Mouse (Mus musculus) brown adipose tissue, adult 24 weeks (tissue): ENCODE measurements around the gene Anln. TPM values are rescaled to one million over a fixed set of nuclear protein-coding genes. Genes with fewer than 3 reads are reported as not detected.
"Not testable (repeated sequence)": the region's sequence is repeated elsewhere in the genome, so short reads cannot be mapped to it uniquely, and the experiment has no call there.

Source experiments
- H3K27ac ChIP-seq: fragments of 200-500 bp; replicated peaks from 2 replicates; pipeline ENCODE4 v1.5.1; 2012; ENCODE audit warnings: low read depth, mild to moderate bottlenecking, low read length
- H3K4me1 ChIP-seq: fragments of 200-500 bp; 2 replicates; pipeline ENCODE4 v1.6.1; 2012; ENCODE audit warnings: low read length, mixed read lengths; ENCODE audit not compliant: control insufficient read depth, insufficient read depth, insufficient read length
- H3K4me3 ChIP-seq: fragments of 200-500 bp; 2 replicates; pipeline ENCODE4 v1.5.1; 2012; ENCODE audit warnings: low read depth, mild to moderate bottlenecking, low read length, moderate library complexity; ENCODE audit not compliant: insufficient read depth
- polyA plus RNA-seq: library from polyadenylated mRNA; stranded (reverse); fragments of >200 nt; gene quantifications from 2 replicates; pipeline ENCODE4 v1.2.4, GENCODE M21; 2012; ENCODE audit not compliant: missing spikeins, insufficient read depth, insufficient read length

The Anln gene
- polyA plus RNA-seq, 1 experiment = 3.3 TPM

DNA sequence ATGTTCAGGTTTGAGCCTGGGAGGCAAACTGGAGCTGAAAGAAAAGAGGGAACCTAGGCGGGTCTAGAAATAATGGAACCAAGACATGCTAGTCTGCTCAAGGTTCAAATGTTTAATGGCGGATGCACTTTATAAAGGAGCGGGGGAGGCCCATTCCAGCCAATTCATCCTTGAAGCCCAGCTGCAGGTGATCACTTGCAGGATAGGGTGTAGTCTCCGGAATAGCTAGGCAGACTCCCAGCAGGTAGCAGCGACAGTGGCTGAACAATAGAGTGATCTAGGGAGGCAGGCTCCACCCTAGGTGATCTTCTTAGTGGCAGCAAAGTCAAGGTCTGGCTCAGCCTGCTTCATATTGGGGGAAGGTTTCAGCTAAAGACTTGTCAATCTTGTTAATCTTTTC is 72.9 kb downstream of the Anln start:
- H3K27ac ChIP-seq, H3K4me3 ChIP-seq, H3K4me1 ChIP-seq: not testable (repeated sequence)

DNA sequence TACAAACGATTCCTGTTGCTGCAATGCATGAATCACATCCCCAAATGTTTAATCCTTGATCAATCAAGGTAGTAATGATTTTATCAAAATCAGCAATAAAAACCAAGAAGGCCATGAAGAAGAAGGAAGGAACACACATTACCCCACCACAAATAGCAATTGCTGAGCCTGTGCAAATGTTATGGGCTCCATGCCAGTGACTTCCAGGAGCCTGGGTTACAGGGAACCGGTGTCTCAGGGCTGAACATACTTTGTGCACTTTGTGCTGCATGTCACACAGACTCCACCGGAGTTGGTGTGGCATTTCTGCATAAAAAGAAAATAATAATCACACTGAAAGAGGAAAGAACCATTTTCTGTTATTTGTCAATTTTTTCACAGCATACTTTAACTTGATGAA is 74.9 kb downstream of the Anln start:
- Histone ChIP-seq H3K4me1 (no peaks in the 10 kb centered on the region), H3K27ac (no peak overlapping the region), H3K4me3 (no peak overlapping the region)

DNA sequence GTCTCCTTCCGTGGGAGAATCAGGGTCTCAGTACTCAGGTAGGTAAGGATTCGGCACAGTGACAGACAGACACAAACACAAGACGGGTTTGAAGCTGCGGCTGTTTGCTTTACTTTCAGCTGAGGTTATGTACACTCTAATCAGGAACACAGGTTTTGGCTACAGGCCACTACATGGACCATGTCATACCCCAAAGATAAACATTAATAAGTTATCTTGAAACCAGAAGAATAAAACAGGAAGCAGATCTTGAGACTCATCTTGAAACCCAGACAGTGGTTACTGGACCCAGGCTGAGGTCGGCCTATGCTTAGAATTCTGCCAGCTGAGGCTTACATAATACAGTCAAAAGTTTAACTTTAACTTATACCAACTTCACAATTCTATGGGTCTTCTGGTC is 75.8 kb downstream of the Anln start:
- H3K4me3 ChIP-seq = no peak overlapping the region
- H3K4me1 ChIP-seq = no peaks in the 10 kb centered on the region
- peak overlapping the region; percentile 45 for H3K27ac ChIP-seq

DNA sequence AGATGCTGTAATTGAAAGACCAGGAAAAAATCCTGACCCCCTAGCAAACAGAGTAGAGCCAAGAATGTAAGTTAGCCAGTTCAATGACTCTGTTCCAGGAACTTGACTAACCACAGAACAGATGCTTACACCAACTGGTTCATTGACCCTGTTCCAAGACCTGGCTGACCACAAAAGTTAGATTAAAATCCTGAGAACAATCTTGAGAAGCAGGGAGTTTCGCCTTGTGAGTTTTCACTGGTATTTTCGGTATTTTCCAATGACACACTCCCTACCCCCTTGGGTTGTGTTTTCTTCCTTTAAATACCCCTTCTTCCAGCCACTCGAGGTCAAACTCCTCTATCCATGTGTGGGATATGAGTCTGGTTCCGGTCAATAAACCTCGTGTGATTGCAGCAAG is 79.3 kb downstream of the Anln start:
- Histone ChIP-seq H3K4me1 (peaks cover 3% of the 10 kb centered on the region; the same call in 1 of the 2 replicates), H3K27ac (no peak overlapping the region), H3K4me3 (no peak overlapping the region)

DNA sequence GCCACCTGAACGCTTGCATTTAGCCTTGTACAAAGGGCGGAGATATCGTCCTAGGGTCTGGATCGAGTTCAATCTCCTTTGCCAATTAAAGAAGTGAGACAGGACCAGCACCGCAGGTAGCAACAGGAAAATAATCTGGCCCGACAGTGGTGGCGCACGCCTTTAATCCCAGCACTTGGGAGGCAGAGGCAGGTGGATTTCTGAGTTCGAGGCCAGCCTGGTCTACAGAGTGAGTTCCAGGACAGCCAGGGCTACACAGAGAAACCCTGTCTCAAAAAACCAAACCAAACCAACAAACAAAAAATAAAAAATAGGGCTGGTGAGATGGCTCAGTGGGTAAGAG is 81.1 kb downstream of the Anln start:
- H3K27ac ChIP-seq, H3K4me1 ChIP-seq: not testable (repeated sequence)
- peak overlapping the region; percentile 90 for H3K4me3 ChIP-seq

DNA sequence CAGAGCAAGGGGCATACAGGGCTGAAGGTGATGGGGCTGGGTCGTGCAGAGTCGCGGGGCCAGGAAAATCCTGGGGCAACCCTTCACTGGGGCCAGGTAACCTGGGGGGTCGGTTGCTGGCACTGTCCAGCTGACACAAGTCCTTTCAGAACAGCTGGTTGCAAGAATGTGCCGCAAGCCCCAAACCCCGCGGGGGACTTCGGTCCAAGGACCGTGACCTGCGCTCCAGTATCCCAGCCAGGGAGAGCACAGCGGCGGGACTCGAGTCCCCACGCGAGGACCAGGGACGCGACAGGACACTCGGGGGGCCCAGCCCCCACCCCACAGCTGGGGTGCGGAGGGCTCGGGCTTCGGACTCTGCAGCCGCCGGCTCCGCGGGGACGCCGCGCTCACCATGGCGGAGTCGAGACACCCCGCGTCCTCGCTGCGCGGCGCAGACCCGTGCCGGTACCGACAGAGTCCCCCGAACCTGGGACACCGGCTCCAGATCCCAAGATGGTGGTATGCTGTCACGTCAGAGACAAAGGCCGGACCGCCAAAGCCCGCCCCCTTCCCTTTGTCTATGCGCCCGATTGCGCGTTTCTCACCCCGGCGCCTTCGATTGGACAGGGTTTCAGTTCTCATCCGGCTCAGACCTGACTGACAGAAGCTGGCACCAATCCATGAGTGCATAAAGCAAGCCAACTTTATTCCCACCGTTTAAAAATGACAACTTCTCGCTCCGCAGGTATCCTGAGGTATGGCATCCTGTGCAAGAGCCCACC is 81.7 kb downstream of the Anln start, which contains the start of gene Zfp810:
Gene Zfp810 (minus strand): TSS at position 493 of the 764 bp plus-strand sequence.
- Histone ChIP-seq H3K4me3 (peak within 1 kb of the TSS; percentile 90), H3K4me1 (peaks cover 3% of the 10 kb centered on the region; the same call in 1 of the 2 replicates), H3K27ac (peak within 1 kb of the TSS; percentile 29; the same call in 1 of the 2 replicates)

DNA sequence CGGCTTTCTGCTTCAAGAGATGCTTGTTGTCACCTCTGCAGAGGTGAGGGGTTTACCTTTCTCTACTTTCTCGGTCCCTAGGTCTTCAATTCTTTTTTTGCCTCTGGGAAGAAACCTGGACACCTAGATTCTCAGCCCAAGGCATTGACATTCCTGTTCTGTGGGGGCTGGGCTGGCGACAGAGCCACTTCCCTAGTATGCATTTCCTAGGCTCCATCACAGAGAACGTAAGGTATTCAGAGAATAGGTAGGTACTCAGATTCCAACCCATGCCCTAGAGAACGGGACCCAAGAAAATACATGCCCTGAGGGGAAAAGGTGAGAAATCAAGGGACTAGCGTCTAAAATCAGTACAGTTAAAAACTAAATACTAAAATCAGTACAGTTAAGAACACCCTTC is 82.3 kb downstream of the Anln start:
- 0 out of 2 replicates have a peak overlapping the region, but pooled peaks have one; percentile 29 for H3K27ac ChIP-seq
- peaks cover 3% of the 10 kb centered on the region; the same call in 1 of the 2 replicates for H3K4me1 ChIP-seq
- peak overlapping the region; percentile 90 for H3K4me3 ChIP-seq

DNA sequence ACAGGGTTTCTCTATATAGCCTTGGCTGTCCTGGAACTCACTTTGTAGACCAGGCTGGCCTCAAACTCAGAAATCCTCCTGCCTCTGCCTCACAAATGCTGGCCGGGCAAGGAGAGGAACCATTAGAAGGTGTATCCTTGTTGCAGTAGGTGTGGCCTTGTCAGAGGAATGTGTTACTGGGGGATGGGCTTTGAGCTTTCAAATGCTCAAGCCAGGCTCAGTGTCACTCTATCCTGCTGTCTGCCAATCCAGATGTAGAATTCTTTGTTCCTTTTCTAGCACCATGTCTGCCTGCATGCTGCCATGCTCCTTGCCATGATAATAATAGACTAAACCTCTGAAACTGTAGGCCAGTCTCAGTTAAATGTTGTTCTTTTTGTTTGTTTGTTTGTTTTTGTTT is 86.8 kb downstream of the Anln start:
- Histone ChIP-seq H3K4me1 (peaks cover 3% of the 10 kb centered on the region; the same call in 1 of the 2 replicates), H3K4me3 (no peak overlapping the region), H3K27ac (no peak overlapping the region)

Other genes with a start within 250 kb of the Anln start
- gene Pigyl, start 232.3 kb downstream of the Anln start, polyA plus RNA-seq = 47.7 and 58.0 TPM in 2 replicates
- gene Zfp872, start 201.1 kb downstream of the Anln start, polyA plus RNA-seq = 0.52 and 0.58 TPM in 2 replicates
- gene Zfp809, start 163.5 kb downstream of the Anln start, polyA plus RNA-seq = 17.4 and 22.6 TPM in 2 replicates
- gene Zfp599, start 129.3 kb downstream of the Anln start, polyA plus RNA-seq = not detected in 2 replicates
- gene Zfp810, start 81.5 kb downstream of the Anln start, polyA plus RNA-seq = 2.5 and 6.3 TPM in 2 replicates
- gene 9530077C05Rik, start 22.3 kb upstream of the Anln start, polyA plus RNA-seq = not detected in 2 replicates
- gene Gm17545, start 65.1 kb upstream of the Anln start, polyA plus RNA-seq = not detected in 2 replicates
- gene Rp9, start 80.6 kb upstream of the Anln start, polyA plus RNA-seq = 39.2 and 55.5 TPM in 2 replicates
- gene Bbs9, start 86.5 kb upstream of the Anln start, polyA plus RNA-seq = 6.3 and 6.4 TPM in 2 replicates